Mouse (Mus musculus) MEL (cell line): ENCODE results near the gene Tlcd2. TPM values are rescaled to one million over a fixed set of nuclear protein-coding genes. Genes with fewer than 3 reads are reported as not detected.

Experiments used
- DNase-seq: peaks from one replicate; pipeline ENCODE4 v3.0.0; 2011; ENCODE audit warnings: low read depth, low spot score
- H3K27ac ChIP-seq: 2 replicates; pipeline ENCODE4 v1.5.1; 2012; ENCODE audit warnings: low read depth, mild to moderate bottlenecking, control low read depth, low read length, moderate library complexity; ENCODE audit not compliant: control insufficient read depth
- H3K27me3 ChIP-seq, 2 experiments: fragments of 150-350 bp in 1 of 2; sonication (generic) in 1 of 2; 2 replicates each; pipeline ENCODE4 v1.6.1; 2012; ENCODE audit warnings: low read length in 2 of 2, mild to moderate bottlenecking in 2 of 2, improper control_type of control experiment in 1 of 2, moderate library complexity in 1 of 2; ENCODE audit not compliant: insufficient read depth in 2 of 2, control insufficient read depth in 1 of 2
- H3K36me3 ChIP-seq, 2 experiments: 2 replicates each; pipeline ENCODE4 v1.6.1; 2012 to 2014; ENCODE audit warnings: low read length in 2 of 2, improper control_type of control experiment in 1 of 2, inconsistent platforms in 1 of 2, mild to moderate bottlenecking in 1 of 2; ENCODE audit not compliant: insufficient read depth in 2 of 2, control insufficient read depth in 1 of 2
- H3K4me1 ChIP-seq, 2 experiments: fragments of 150-350 bp in 1 of 2; sonication (generic) in 1 of 2; 2 replicates each; pipeline ENCODE4 v1.6.1; 2012; ENCODE audit warnings: low read length in 2 of 2, improper control_type of control experiment in 1 of 2, mild to moderate bottlenecking in 1 of 2; ENCODE audit not compliant: insufficient read depth in 2 of 2, control insufficient read depth in 1 of 2
- H3K4me3 ChIP-seq, 2 experiments: fragments of 150-350 bp in 1 of 2; sonication (generic) in 1 of 2; 2 replicates each; pipeline ENCODE4 v1.5.1; 2012; ENCODE audit warnings: low read depth in 2 of 2, low read length in 2 of 2, mild to moderate bottlenecking in 2 of 2, moderate library complexity in 2 of 2, control low read depth in 1 of 2, improper control_type of control experiment in 1 of 2; ENCODE audit not compliant: control insufficient read depth in 1 of 2, insufficient read depth in 1 of 2
- H3K79me2 ChIP-seq: 2 replicates; pipeline ENCODE4 v1.6.1; 2012; ENCODE audit warnings: mild to moderate bottlenecking, low read length, moderate library complexity; ENCODE audit not compliant: control insufficient read depth, poor library complexity, insufficient read depth
- H3K9ac ChIP-seq: 2 replicates; pipeline ENCODE4 v1.6.1; 2012; ENCODE audit warnings: low read depth, mild to moderate bottlenecking, control low read depth, low read length, moderate library complexity; ENCODE audit not compliant: control insufficient read depth, poor library complexity, severe bottlenecking
- H3K9me3 ChIP-seq: fragments of 150-350 bp; sonication (generic); replicated peaks from 2 replicates; pipeline ENCODE4 v1.6.1; 2012; ENCODE audit warnings: mild to moderate bottlenecking, low read length, improper control_type of control experiment, moderate library complexity; ENCODE audit not compliant: insufficient read depth
- BHLHE40 ChIP-seq: IDR thresholded peaks from 2 replicates; pipeline ENCODE4 v1.6.1; 2012; ENCODE audit warnings: low read depth, mild to moderate bottlenecking, inconsistent platforms, low read length, improper control_type of control experiment, borderline replicate concordance
- CHD1 ChIP-seq: IDR thresholded peaks from 2 replicates; pipeline ENCODE4 v1.6.1; 2012; ENCODE audit warnings: low read depth, mild to moderate bottlenecking, inconsistent platforms, low read length, improper control_type of control experiment
- ELF1 ChIP-seq: IDR thresholded peaks from 2 replicates; pipeline ENCODE4 v1.6.1; 2014; ENCODE audit warnings: low read depth, mild to moderate bottlenecking, inconsistent platforms, low read length, improper control_type of control experiment, moderate library complexity
- EP300 ChIP-seq, 2 experiments: IDR thresholded peaks; 2 replicates each; pipeline ENCODE4 v1.6.1; 2011; ENCODE audit warnings: improper control_type of control experiment in 2 of 2, low read length in 2 of 2, low read depth in 1 of 2, mild to moderate bottlenecking in 1 of 2
- ETS1 ChIP-seq: IDR thresholded peaks from 2 replicates; pipeline ENCODE4 v1.6.1; 2012; ENCODE audit warnings: low read depth, mild to moderate bottlenecking, inconsistent platforms, low read length, improper control_type of control experiment, moderate library complexity
- GATA1 ChIP-seq: IDR thresholded peaks from 2 replicates; pipeline ENCODE4 v1.6.1; 2011; ENCODE audit warnings: low read depth, low read length, improper control_type of control experiment
- HCFC1 ChIP-seq: IDR thresholded peaks from 2 replicates; pipeline ENCODE4 v1.6.1; 2012; ENCODE audit warnings: low read depth, mild to moderate bottlenecking, inconsistent platforms, low read length, improper control_type of control experiment, moderate library complexity
- JUND ChIP-seq: IDR thresholded peaks from 2 replicates; pipeline ENCODE4 v1.6.1; 2011; ENCODE audit warnings: low read depth, mild to moderate bottlenecking, improper control_type of control experiment, low read length
- MAX ChIP-seq: IDR thresholded peaks from 2 replicates; pipeline ENCODE4 v1.6.1; 2011; ENCODE audit warnings: low read length, improper control_type of control experiment
- MEF2A ChIP-seq: IDR thresholded peaks from 2 replicates; pipeline ENCODE4 v1.6.1; 2014; ENCODE audit warnings: low read depth, mild to moderate bottlenecking, inconsistent platforms, low read length, improper control_type of control experiment; ENCODE audit not compliant: poor library complexity, insufficient replicate concordance, severe bottlenecking; ENCODE audit errors: extremely low read depth
- NELFE ChIP-seq: IDR thresholded peaks from 2 replicates; pipeline ENCODE4 v1.6.1; 2011; ENCODE audit warnings: low read depth, low read length, improper control_type of control experiment
- NRF1 ChIP-seq: IDR thresholded peaks from 2 replicates; pipeline ENCODE4 v1.6.1; 2014; ENCODE audit warnings: low read depth, mild to moderate bottlenecking, inconsistent platforms, low read length, improper control_type of control experiment, moderate library complexity; ENCODE audit not compliant: poor library complexity, insufficient read depth, severe bottlenecking
- POLR2AphosphoS2 ChIP-seq: IDR thresholded peaks from 2 replicates; pipeline ENCODE4 v1.6.1; 2011; ENCODE audit warnings: low read length, improper control_type of control experiment
- RAD21 ChIP-seq: IDR thresholded peaks from 2 replicates; pipeline ENCODE4 v1.6.1; 2011; ENCODE audit warnings: mild to moderate bottlenecking, low read depth, low read length, improper control_type of control experiment
- RCOR1 ChIP-seq: IDR thresholded peaks from 2 replicates; pipeline ENCODE4 v1.6.1; 2012; ENCODE audit warnings: low read depth, mild to moderate bottlenecking, inconsistent platforms, low read length, improper control_type of control experiment
- SIN3A ChIP-seq: IDR thresholded peaks from 2 replicates; pipeline ENCODE4 v1.6.1; 2012; ENCODE audit warnings: low read length, improper control_type of control experiment, inconsistent platforms
- TAL1 ChIP-seq: IDR thresholded peaks from 2 replicates; pipeline ENCODE4 v1.6.1; 2012; ENCODE audit warnings: mild to moderate bottlenecking, inconsistent platforms, low read length, moderate library complexity, mixed read lengths
- TCF12 ChIP-seq: IDR thresholded peaks from 2 replicates; pipeline ENCODE4 v1.6.1; 2014; ENCODE audit warnings: low read depth, mild to moderate bottlenecking, inconsistent platforms, low read length, improper control_type of control experiment, moderate library complexity
- UBTF ChIP-seq: IDR thresholded peaks from 2 replicates; pipeline ENCODE4 v1.6.1; 2012; ENCODE audit warnings: low read depth, mild to moderate bottlenecking, inconsistent platforms, low read length, improper control_type of control experiment, moderate library complexity, borderline replicate concordance; ENCODE audit not compliant: insufficient read depth
- USF1 ChIP-seq: IDR thresholded peaks from 2 replicates; pipeline ENCODE4 v1.6.1; 2014; ENCODE audit warnings: low read depth, mild to moderate bottlenecking, inconsistent platforms, low read length, improper control_type of control experiment, moderate library complexity
- USF2 ChIP-seq, 2 experiments: IDR thresholded peaks; 2 replicates each; pipeline ENCODE4 v1.6.1; 2011 to 2012; ENCODE audit warnings: improper control_type of control experiment in 2 of 2, low read length in 2 of 2, borderline replicate concordance in 1 of 2, inconsistent platforms in 1 of 2, low read depth in 1 of 2, mild to moderate bottlenecking in 1 of 2; ENCODE audit not compliant: insufficient read depth in 1 of 2
- polyA plus RNA-seq, 2 experiments: library from polyadenylated mRNA; stranded (reverse) in 1 of 2; unstranded in 1 of 2; fragments of >175 nt in 1 of 2; fragments of >200 nt in 1 of 2; gene quantifications; 2 replicates each; pipeline versions ENCODE4 v1.2.1 to v1.2.4; 2012; ENCODE audit warnings: low replicate concordance in 2 of 2, low read depth in 1 of 2; ENCODE audit not compliant: insufficient read length in 2 of 2, insufficient read depth in 1 of 2, missing spikeins in 1 of 2
- total RNA-seq: library from RNA; depleted of rRNA; stranded (reverse); fragments of 300-350 nt; gene quantifications from 2 replicates; pipeline ENCODE4 v1.2.3, GENCODE M21; 2012

Tlcd2 gene
- total and polyA plus RNA-seq, 3 experiments: 0.50 to 0.86 TPM; not detected in 1

DNA sequence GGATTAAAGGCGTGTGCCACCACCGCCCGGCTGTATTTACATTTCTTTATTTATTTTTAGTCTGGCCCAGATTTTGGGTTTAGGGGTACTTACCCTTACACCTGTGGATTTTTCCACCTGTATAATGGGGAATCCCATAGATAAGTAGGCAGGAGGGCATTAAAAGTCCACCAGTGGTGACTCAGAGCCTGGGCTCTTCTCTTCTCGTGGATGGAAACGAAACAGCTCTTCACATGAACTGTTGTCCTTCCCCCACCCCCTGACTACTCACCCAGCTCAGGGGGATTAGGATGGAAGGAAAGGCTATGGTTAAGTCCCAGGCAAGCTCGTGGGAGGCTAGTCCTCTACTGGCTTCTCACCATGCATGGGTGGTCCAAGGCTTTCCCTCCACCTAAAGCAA is 2.9 kb downstream of the Tlcd2 start:
- no peak for TF ChIP-seq BHLHE40
- TF ChIP-seq TAL1: no peak
- TF ChIP-seq EP300 (IDR thresholded peaks at IDR 0.05; ENCODE audit: low read depth in 1 of 2, low read length in 2 of 2): no peak
- Histone ChIP-seq H3K79me2 (peaks cover 8% of the 10 kb centered on the region; the same call in 1 of the 2 replicates), H3K4me3 (no peak overlapping the region), H3K27me3 (no peaks in the 10 kb centered on the region), H3K9me3 (no peaks in the 10 kb centered on the region), H3K9ac (no peak overlapping the region), H3K4me1 (peaks cover 0 to 15% of the 10 kb centered on the region in 2 experiments; a peak in 3 of 4 replicates), H3K36me3 (peaks cover 0 to 11% of the 10 kb centered on the region in 2 experiments; a peak in 2 of 4 replicates), H3K27ac (no peak overlapping the region)
- no peak for DNase-seq

DNA sequence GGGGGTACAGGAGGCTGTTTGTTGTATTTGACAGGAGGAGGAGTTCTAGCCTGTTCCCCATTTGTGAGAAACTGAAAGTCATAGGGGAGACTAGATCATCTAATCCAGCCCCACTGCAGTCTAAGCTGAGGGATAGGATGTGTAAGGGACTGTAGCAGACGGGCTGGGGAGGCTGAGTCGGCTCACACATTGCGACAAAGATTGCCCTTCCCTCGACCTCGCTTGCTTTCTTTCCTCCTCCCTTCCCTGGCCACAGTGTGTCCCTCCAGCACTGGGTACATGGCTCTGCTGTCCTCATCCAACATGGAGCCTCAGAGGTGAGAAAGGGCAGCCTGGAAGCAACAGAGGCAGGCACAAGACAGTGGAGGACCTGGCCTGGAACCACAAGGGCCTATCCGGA is 3.5 kb downstream of the Tlcd2 start:
- Histone ChIP-seq H3K79me2 (peaks cover 8% of the 10 kb centered on the region; the same call in 1 of the 2 replicates), H3K27ac (no peak overlapping the region), H3K9me3 (no peaks in the 10 kb centered on the region), H3K36me3 (peaks cover 0 to 8% of the 10 kb centered on the region in 2 experiments; a peak in 2 of 4 replicates), H3K9ac (no peak overlapping the region), H3K4me3 (no peak overlapping the region), H3K27me3 (no peaks in the 10 kb centered on the region), H3K4me1 (peaks cover 0 to 11% of the 10 kb centered on the region in 2 experiments; a peak in 3 of 4 replicates)
- TF ChIP-seq NRF1 (no peak), CHD1 (no peak), EP300 (IDR thresholded peaks at IDR 0.05; ENCODE audit: low read depth in 1 of 2, low read length in 2 of 2) (no peak), MAX (no peak), GATA1 (no peak), TCF12 (no peak), SIN3A (no peak), RAD21 (no peak), RCOR1 (no peak), MEF2A (no peak), UBTF (no peak), USF2 (IDR thresholded peaks at IDR 0.05; ENCODE audit: borderline replicate concordance in 1 of 2, insufficient read depth in 1 of 2, low read depth in 1 of 2, low read length in 2 of 2) (no peak), JUND (no peak), POLR2AphosphoS2 (no peak), NELFE (no peak), ETS1 (no peak), ELF1 (no peak), HCFC1 (no peak), USF1 (no peak)
- no peak for DNase-seq
